Mouse (Mus musculus) forebrain, embryonic 13.5 days (tissue): ENCODE measurements around the gene Gm2897. TPM values are rescaled to one million over a fixed set of nuclear protein-coding genes. Genes with fewer than 3 reads are reported as not detected.
"Not testable (repeated sequence)": the region's sequence is repeated elsewhere in the genome, so short reads cannot be mapped to it uniquely, and the experiment has no call there.

Experiments used
- ATAC-seq: fragments of 200-750 bp; cut with Nextera tagmentation; 2 replicates; pipeline ENCODE4 v1.8.0; 2017
- H3K27ac ChIP-seq: fragments of 300-500 bp; sonication (generic); 2 replicates; pipeline ENCODE4 v1.5.1; 2015; ENCODE audit warnings: inconsistent platforms, mild to moderate bottlenecking, moderate library complexity
- H3K27me3 ChIP-seq: fragments of 300-500 bp; sonication (generic); 2 replicates; pipeline ENCODE4 v1.6.1; 2015; ENCODE audit warnings: mild to moderate bottlenecking, inconsistent platforms
- H3K36me3 ChIP-seq: fragments of 300-500 bp; sonication (generic); 2 replicates; pipeline ENCODE4 v1.6.1; 2015; ENCODE audit warnings: mild to moderate bottlenecking, inconsistent platforms; ENCODE audit not compliant: poor library complexity, severe bottlenecking
- H3K4me1 ChIP-seq: fragments of 300-500 bp; sonication (generic); 2 replicates; pipeline ENCODE4 v1.6.1; 2015; ENCODE audit warnings: inconsistent platforms
- H3K4me2 ChIP-seq: fragments of 300-500 bp; sonication (generic); 2 replicates; pipeline ENCODE4 v1.6.1; 2015; ENCODE audit warnings: inconsistent platforms, mild to moderate bottlenecking, moderate library complexity
- H3K4me3 ChIP-seq: fragments of 300-500 bp; sonication (generic); 2 replicates; pipeline ENCODE4 v1.5.1; 2015; ENCODE audit warnings: mild to moderate bottlenecking, inconsistent platforms
- H3K9ac ChIP-seq: fragments of 300-500 bp; sonication (generic); 2 replicates; pipeline ENCODE4 v1.6.1; 2015; ENCODE audit warnings: mild to moderate bottlenecking, inconsistent platforms
- H3K9me3 ChIP-seq: fragments of 300-500 bp; sonication (generic); replicated peaks from 2 replicates; pipeline ENCODE4 v1.6.1; 2016; ENCODE audit warnings: inconsistent platforms
- WGBS: fragments of 180-500 bp; shearing (Covaris S2); methylation state at CpG from one replicate; pipeline ENCODE4 v1.1.7; 2015; 5-methylcytosine and 5-hydroxymethylcytosine counted together
- polyA plus RNA-seq: library from polyadenylated mRNA; unstranded; fragments of >200 nt; fragmentation: Nextera tagmentation; extraction: Ambion mirVana; gene quantifications from 2 replicates; pipeline ENCODE4 v1.2.1, GENCODE M21; 2015

Gm2897 gene
- 4.7 and 8.1 TPM in 2 replicates for polyA plus RNA-seq

- H3K36me3 ChIP-seq, H3K27me3 ChIP-seq, H3K4me1 ChIP-seq, H3K9me3 ChIP-seq: not testable (repeated sequence)
- peak within 1 kb of the TSS; percentile 69 for H3K4me2 ChIP-seq
- peak; percentile 86; the same call in 1 of the 2 replicates for ATAC-seq
- peak within 1 kb of the TSS; percentile 69 for H3K9ac ChIP-seq
- WGBS: 13% methylated on average over 5 of the region's 40 CpGs
- H3K4me3 ChIP-seq: peak within 1 kb of the TSS; percentile 52
- H3K27ac ChIP-seq: peak within 1 kb of the TSS; percentile 35; the same call in 1 of the 2 replicates
Measured at GRCm38 (mm10) chr14:3048727-3049512, at the start of gene Gm2897. Gene Gm2897, plus strand, starts transcription at chr14:3049285.

- H3K4me2 ChIP-seq, H3K27me3 ChIP-seq, H3K36me3 ChIP-seq, H3K9me3 ChIP-seq, H3K9ac ChIP-seq, H3K27ac ChIP-seq, H3K4me3 ChIP-seq, H3K4me1 ChIP-seq, ATAC-seq: not testable (repeated sequence)
- 81% methylated on average over 3 of the region's 3 CpGs for WGBS
Measured at GRCm38 (mm10) chr14:3029702-3030101, 19.4 kb upstream of the Gm2897 start, which contains the start of gene Gm2888. Gene Gm2888, plus strand, starts transcription at chr14:3030002.

DNA sequence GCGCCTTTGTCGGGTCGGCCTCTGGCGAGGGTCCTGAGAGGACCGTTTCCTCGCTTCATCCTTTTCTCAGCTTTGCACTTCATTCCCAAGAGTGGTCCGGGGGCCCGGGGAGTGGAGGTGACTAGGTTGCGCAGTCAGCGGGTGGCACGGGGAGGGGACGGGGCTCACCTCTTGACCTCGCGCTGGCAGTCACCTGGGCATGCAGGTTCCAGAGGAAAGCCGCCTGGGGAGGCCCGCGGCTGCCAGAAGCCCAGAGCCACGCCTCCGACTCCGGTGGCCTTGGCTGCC, 372 bp downstream of the Gm2897 start:
- not testable (repeated sequence) for H3K4me1 ChIP-seq, ATAC-seq, H3K9me3 ChIP-seq, H3K27me3 ChIP-seq, H3K27ac ChIP-seq, H3K36me3 ChIP-seq
- Histone ChIP-seq H3K4me2 (peak overlapping the region; percentile 69), H3K4me3 (peak overlapping the region; percentile 52), H3K9ac (peak overlapping the region; percentile 69)
- 1% methylated on average over 16 of the region's 20 CpGs for WGBS

DNA sequence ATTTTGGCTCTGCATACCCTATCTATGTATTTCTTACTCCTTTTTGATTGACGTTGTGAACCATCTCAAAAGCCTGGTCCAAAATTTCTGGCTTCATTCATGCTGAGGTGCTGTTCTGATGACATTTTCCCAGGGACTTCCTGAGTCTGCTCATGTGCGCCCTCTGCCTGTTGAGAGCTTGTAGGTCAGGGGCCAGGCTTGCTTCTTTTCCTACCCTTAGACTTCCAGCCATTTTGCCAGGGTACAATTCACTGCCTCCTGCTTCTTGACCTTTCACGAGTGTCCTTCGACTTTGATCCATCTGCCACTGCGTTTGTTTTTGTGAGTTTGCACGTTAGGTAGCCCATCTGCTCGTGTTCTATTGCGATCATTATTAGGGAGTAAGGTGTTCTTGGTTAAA, 1.0 kb downstream of the Gm2897 start:
- WGBS: 9% methylated on average over 7 of the region's 8 CpGs
- not testable (repeated sequence) for H3K4me1 ChIP-seq, H3K4me2 ChIP-seq, H3K36me3 ChIP-seq, H3K9ac ChIP-seq, H3K27ac ChIP-seq, H3K9me3 ChIP-seq, ATAC-seq, H3K27me3 ChIP-seq, H3K4me3 ChIP-seq

DNA sequence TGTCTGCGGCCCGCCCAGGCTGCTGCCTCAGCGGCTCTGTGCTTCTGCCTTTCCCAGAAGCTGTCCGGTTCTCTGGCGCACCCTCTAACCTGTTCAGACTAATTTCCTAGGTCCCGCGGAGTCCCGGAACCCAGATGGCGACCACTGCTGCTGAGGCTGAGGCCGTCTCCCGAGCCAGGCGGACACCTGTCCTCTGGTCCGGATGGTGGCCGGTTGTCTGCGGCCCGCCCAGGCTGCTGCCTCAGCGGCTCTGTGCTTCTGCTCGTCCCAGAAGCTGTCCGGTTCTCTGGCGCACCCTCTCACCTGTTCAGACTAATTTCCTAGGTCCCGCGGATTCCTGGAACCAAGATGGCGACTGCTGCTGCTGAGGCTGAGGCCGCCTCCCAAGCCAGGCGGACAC, 67.0 kb downstream of the Gm2897 start:
- not testable (repeated sequence) for H3K4me1 ChIP-seq, H3K4me2 ChIP-seq
- WGBS: 92% methylated on average over 17 of the region's 25 CpGs

More for the DNA sequence above, 67.0 kb downstream of the Gm2897 start:
- not testable (repeated sequence) for H3K27me3 ChIP-seq, H3K36me3 ChIP-seq, H3K9me3 ChIP-seq, H3K27ac ChIP-seq, ATAC-seq, H3K4me3 ChIP-seq, H3K9ac ChIP-seq

Other genes with a start within 250 kb of the Gm2897 start
- not detected in 2 replicates for gene Gm2888, start 19.3 kb upstream of the Gm2897 start, polyA plus RNA-seq
- not detected in 2 replicates for gene Gm10340, start 84.7 kb downstream of the Gm2897 start, polyA plus RNA-seq
- gene Gm5795, start 139.0 kb downstream of the Gm2897 start, polyA plus RNA-seq: not detected in 2 replicates
- 11.0 and 13.5 TPM in 2 replicates for gene D830030K20Rik, start 159.2 kb downstream of the Gm2897 start, polyA plus RNA-seq